7 mouse cellular contexts compared by ENCODE assay signal in genomic region chr3:62338461-62338853, GRCm38 (mm10). TPM values are rescaled to one million over a fixed set of nuclear protein-coding genes. Genes with fewer than 3 reads are reported as not detected.
A peak's percentile ranks its signal among the peaks of the same experiment; 100 is the strongest.
DNase-seq lines count a peak whose midpoint lies in the region; ATAC-seq and TF ChIP-seq lines count a peak whose summit lies in the region.

No protein-coding gene starts in this region.

- H3K9ac ChIP-seq in lung, embryonic 15.5 days, result peak overlapping the region; percentile 81
- H3K9ac ChIP-seq in intestine, postnatal 0 days (ENCODE audit: low read depth, low read length), result peak overlapping the region; percentile 65
- peak overlapping the region; percentile 68 for H3K9ac ChIP-seq in neural tube, embryonic 15.5 days (replicated peaks)

- ATAC-seq in lung, embryonic 15.5 days (ENCODE audit: borderline replicate concordance, extremely low read depth, low FRiP score, low TSS enrichment), result no peak; the same call in 1 of the 2 replicates
- peak; percentile 52 for ATAC-seq in intestine, postnatal 0 days
- no peak; the same call in 1 of the 2 replicates for ATAC-seq in neural tube, embryonic 15.5 days (ENCODE audit: low FRiP score)
- ATAC-seq in monocyte, adult 5-6 weeks (replicated peaks; ENCODE audit: insufficient number of reproducible peaks, low FRiP score, low TSS enrichment, poor library complexity, severe bottlenecking), result no peak

- peak; percentile 30; the same call in 1 of the 2 replicates for TF ChIP-seq CTCF in intestine, postnatal 0 days (IDR thresholded peaks at IDR 0.05; ENCODE audit: low read depth)

- no peaks in the 10 kb centered on the region for H3K9me3 ChIP-seq in lung, embryonic 15.5 days
- no peaks in the 10 kb centered on the region for H3K9me3 ChIP-seq in forebrain, embryonic 10.5 days
- no peaks in the 10 kb centered on the region for H3K9me3 ChIP-seq in intestine, postnatal 0 days (ENCODE audit: control insufficient read depth)
- H3K9me3 ChIP-seq in neural tube, embryonic 15.5 days (replicated peaks), result no peaks in the 10 kb centered on the region

- peak overlapping the region; percentile 91; the same call in 1 of the 2 replicates for H3K27ac ChIP-seq in lung, embryonic 15.5 days
- H3K27ac ChIP-seq in forebrain, embryonic 10.5 days, result peak overlapping the region; percentile 86
- H3K27ac ChIP-seq in intestine, postnatal 0 days (ENCODE audit: low read depth, low read length), result peak overlapping the region; percentile 89
- H3K27ac ChIP-seq in neural tube, embryonic 15.5 days (replicated peaks), result peak overlapping the region; percentile 74; the same call in 1 of the 2 replicates

- 0 out of 2 replicates have a peak, but pooled peaks cover 6% of the 10 kb centered on the region for H3K36me3 ChIP-seq in lung, embryonic 15.5 days
- no peaks in the 10 kb centered on the region for H3K36me3 ChIP-seq in forebrain, embryonic 10.5 days (replicated peaks)
- H3K36me3 ChIP-seq in intestine, postnatal 0 days (ENCODE audit: control insufficient read depth, insufficient read depth), result no peaks in the 10 kb centered on the region
- no peaks in the 10 kb centered on the region for H3K36me3 ChIP-seq in neural tube, embryonic 15.5 days

- H3K27me3 ChIP-seq in lung, embryonic 15.5 days, result no peaks in the 10 kb centered on the region
- peaks cover 43% of the 10 kb centered on the region for H3K27me3 ChIP-seq in forebrain, embryonic 10.5 days (ENCODE audit: poor library complexity, severe bottlenecking)
- H3K27me3 ChIP-seq in intestine, postnatal 0 days (replicated peaks; ENCODE audit: control insufficient read depth, insufficient read depth, low read length), result no peaks in the 10 kb centered on the region
- peaks cover 5% of the 10 kb centered on the region; the same call in 1 of the 2 replicates for H3K27me3 ChIP-seq in neural tube, embryonic 15.5 days (replicated peaks)

- under 1% methylated on average over 17 of the region's 17 CpGs for WGBS in lung, embryonic 15.5 days
- WGBS in forebrain, embryonic 10.5 days, result 2% methylated on average over 17 of the region's 17 CpGs
- 1% methylated on average over 17 of the region's 17 CpGs for WGBS in intestine, postnatal 0 days
- WGBS in neural tube, embryonic 15.5 days, result under 1% methylated on average over 17 of the region's 17 CpGs

- peak overlapping the region; percentile 84 for H3K4me2 ChIP-seq in lung, embryonic 15.5 days
- peak overlapping the region; percentile 67 for H3K4me2 ChIP-seq in intestine, postnatal 0 days (replicated peaks; ENCODE audit: low read depth)
- H3K4me2 ChIP-seq in neural tube, embryonic 15.5 days, result peak overlapping the region; percentile 89

- H3K4me3 ChIP-seq in lung, embryonic 15.5 days, result peak overlapping the region; percentile 75
- peak overlapping the region; percentile 82 for H3K4me3 ChIP-seq in forebrain, embryonic 10.5 days
- H3K4me3 ChIP-seq in intestine, postnatal 0 days (ENCODE audit: low read depth, low read length), result peak overlapping the region; percentile 85
- H3K4me3 ChIP-seq in neural tube, embryonic 15.5 days (replicated peaks), result peak overlapping the region; percentile 88

- DNase-seq in lung, postnatal 14 days, result no peak
- no peak for DNase-seq in forebrain, embryonic 10.5 days (ENCODE audit: extremely low spot score, low spot score)
- DNase-seq in layer of hippocampus, postnatal 14 days (ENCODE audit: low spot score in 2 of 2), result no peak

- H3K4me1 ChIP-seq in lung, embryonic 15.5 days, result peaks cover 14% of the 10 kb centered on the region
- H3K4me1 ChIP-seq in forebrain, embryonic 10.5 days, result peaks cover 35% of the 10 kb centered on the region
- H3K4me1 ChIP-seq in intestine, postnatal 0 days (replicated peaks; ENCODE audit: control insufficient read depth, insufficient read depth, low read length), result peaks cover 11% of the 10 kb centered on the region; the same call in 1 of the 2 replicates
- peaks cover 9% of the 10 kb centered on the region for H3K4me1 ChIP-seq in neural tube, embryonic 15.5 days

RNA-seq across cellular contexts. Expression of gene Arhgef26, which starts 0.3 kb away (rescaled TPM):
- polyA plus RNA-seq in lung, embryonic 15.5 days (2015; fragmentation: Nextera tagmentation; extraction: Ambion mirVana), result 20.1 and 21.0 TPM in 2 replicates
- 6.9 and 7.5 TPM in 2 replicates for polyA plus RNA-seq in forebrain, embryonic 10.5 days (2016; fragmentation: Nextera tagmentation; extraction: Ambion mirVana)
- 13.0 and 15.7 TPM in 2 replicates for polyA plus RNA-seq in intestine, postnatal 0 days (2015; fragmentation: Nextera tagmentation; extraction: Ambion mirVana)
- polyA plus RNA-seq in neural tube, embryonic 15.5 days (2015; fragmentation: Nextera tagmentation; extraction: Ambion mirVana), result 13.9 and 14.7 TPM in 2 replicates
- total RNA-seq in monocyte, adult 5-6 weeks (2017), result 0.11 to 0.19 TPM in 2 of 3 replicates, not detected in the other
- 10 to 100 TPM; 63.2 to 64.1 TPM for total RNA-seq in layer of hippocampus, postnatal 14 days (2021)
